Comparison of ENCODE assay signal across 8 mouse cellular contexts in the genomic region with DNA sequence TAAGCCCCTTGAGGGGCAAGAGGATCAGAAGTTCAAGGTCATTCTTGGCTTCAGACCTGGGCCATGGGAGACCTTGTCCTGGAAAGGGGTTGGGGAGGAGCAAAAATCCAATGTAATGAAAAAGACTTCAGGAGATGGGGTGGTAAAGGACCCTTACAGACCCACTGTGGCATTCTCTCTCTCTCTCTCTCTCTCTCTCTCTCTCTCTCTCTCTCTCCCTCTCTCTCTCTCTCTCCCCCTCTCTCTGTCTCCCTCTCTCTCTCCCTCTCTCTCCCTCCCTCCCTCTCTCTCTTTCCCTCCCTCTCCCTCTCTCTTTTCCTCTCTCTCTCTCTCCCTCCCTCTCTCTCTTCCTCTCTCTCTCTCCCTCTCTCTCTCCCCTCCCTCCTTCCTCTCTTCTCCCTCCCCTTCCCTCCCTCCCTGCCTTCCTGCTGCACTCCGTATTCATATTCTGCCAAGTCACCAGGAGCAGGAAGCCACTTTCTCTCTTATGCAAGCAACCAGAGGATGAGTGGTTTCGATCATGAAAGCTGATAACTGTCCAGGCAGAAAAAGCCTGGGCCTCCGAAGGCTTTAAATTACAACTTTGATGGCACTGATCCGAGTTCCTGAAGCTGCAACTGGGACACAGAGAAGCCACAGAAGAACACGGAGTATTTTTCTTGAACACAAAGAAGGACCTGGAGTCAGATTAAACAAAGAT.
DNase-seq lines count a peak whose midpoint lies in the region; ATAC-seq lines count a peak whose summit lies in the region.
"Had no signal": no experiment of that assay in that cellular context is flagged by ENCODE, and none has a peak within 500 bp of the region (broad histone marks: within the 10 kb centered on the region; RNA-seq: fewer than 3 reads in every experiment).

No protein-coding gene starts in this region.

- 2% methylated on average over 5 of the region's 5 CpGs for WGBS in kidney, embryonic 14.5 days
- 6% methylated on average over 5 of the region's 5 CpGs for WGBS in macrophage (ENCODE audit: missing documents)

- H3K36me3 ChIP-seq in kidney, embryonic 14.5 days (ENCODE audit: control insufficient read depth, insufficient read depth, low read length), result no peaks in the 10 kb centered on the region
- H3K36me3 ChIP-seq in macrophage (ENCODE audit: inconsistent target), result no peaks in the 10 kb centered on the region

- H3K4me3 ChIP-seq in kidney, embryonic 14.5 days (ENCODE audit: low read length), result no peak overlapping the region
- no peak overlapping the region for H3K4me3 ChIP-seq in macrophage (ENCODE audit: inconsistent target)

- no peak for DNase-seq in kidney, adult 8-10 months
- peak; percentile 69 for DNase-seq in MEL-GATA-1-ER (ENCODE audit: extremely low read depth, low read depth)
- DNase-seq in c-Kit-positive CD71-negative TER-119-negative erythroid progenitor cells, embryonic 14.5 days (ENCODE audit: low read depth), result peak; percentile 33
- DNase-seq in testis, postnatal 14 days (ENCODE audit: low spot score), result no peak
- DNase-seq in neural tube, embryonic 10.5 days (ENCODE audit: extremely low spot score, low spot score), result no peak
- DNase-seq: kidney, postnatal 25 days had no signal

- H3K79me2 ChIP-seq in macrophage (ENCODE audit: inconsistent target), result no peaks in the 10 kb centered on the region

- peak overlapping the region; percentile 24; the same call in 1 of the 2 replicates for H3K27ac ChIP-seq in kidney, embryonic 14.5 days (ENCODE audit: low read depth, low read length)
- H3K27ac ChIP-seq in macrophage, result peak overlapping the region; percentile 81

- no peaks in the 10 kb centered on the region for H3K4me1 ChIP-seq in kidney, embryonic 14.5 days (ENCODE audit: control insufficient read depth, insufficient read depth, low read length)

- no peaks in the 10 kb centered on the region for H3K27me3 ChIP-seq in kidney, embryonic 14.5 days (ENCODE audit: control insufficient read depth, insufficient read depth, low read length)

- no peaks in the 10 kb centered on the region for H3K9me3 ChIP-seq in kidney, embryonic 14.5 days (ENCODE audit: control insufficient read depth, low read length)

- no peak overlapping the region for H3K4me2 ChIP-seq in kidney, embryonic 14.5 days (replicated peaks; ENCODE audit: low read depth, low read length)

- peak; percentile 6 for ATAC-seq in kidney, embryonic 14.5 days (ENCODE audit: low FRiP score, low TSS enrichment)

- no peak overlapping the region for H3K9ac ChIP-seq in kidney, embryonic 14.5 days (ENCODE audit: low read depth, low read length)

Comparison
In these comparisons a context has a peak if more than half of its experiments do, and no peak if none do; other contexts are left out.
1. DNase-seq: peak in MEL-GATA-1-ER (single experiment) and c-Kit-positive CD71-negative TER-119-negative erythroid progenitor cells, embryonic 14.5 days (single experiment); none in kidney, adult 8-10 months (0 of 2), testis, postnatal 14 days (single experiment) and neural tube, embryonic 10.5 days (single experiment).